Mouse (Mus musculus) 3T3-L1 (cell line): ENCODE results near the gene Nop16.

ENCODE experiments used
- DNase-seq: peaks from one replicate; pipeline ENCODE4 v3.0.0-alpha.2; 2015; ENCODE audit warnings: low read depth, low spot score

The Nop16 gene

DNA sequence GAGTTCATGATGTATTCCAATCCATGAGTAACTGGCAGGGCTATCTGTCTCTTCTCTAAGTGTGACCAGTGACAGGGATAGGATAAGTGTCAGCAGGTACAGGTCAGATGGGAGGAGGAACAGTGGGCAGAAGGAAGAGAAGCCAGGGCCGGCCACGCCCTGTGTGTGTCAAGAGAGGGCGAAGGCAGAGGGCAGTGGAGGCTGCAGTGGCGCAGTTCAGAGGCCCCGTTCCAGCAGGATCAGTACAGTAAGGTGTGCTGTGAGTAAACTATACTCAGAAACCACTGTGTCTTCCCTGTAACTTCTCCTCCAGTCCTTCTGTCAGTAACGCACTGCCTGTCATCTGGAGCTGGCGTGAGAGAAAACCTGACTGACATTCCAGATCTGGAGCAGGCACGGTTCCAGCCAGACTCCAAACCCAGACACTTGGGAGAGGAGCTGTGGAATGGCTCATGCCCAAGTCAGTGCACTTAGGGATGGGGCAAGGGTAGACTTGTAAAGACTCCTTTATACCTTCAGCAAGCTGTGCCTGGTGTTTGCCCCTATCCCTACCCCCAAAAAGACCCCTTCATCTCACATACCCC lies 6.3 kb upstream of the Nop16 start:
- peak; percentile 34 for DNase-seq

- DNase-seq = no peak
These were observed 3.7 kb upstream of the Nop16 start for GRCm38 (mm10) chr13:54593617-54594016.

- DNase-seq = no peak
These were observed 2.0 kb upstream of the Nop16 start for GRCm38 (mm10) chr13:54591776-54592356.

GRCm38 (mm10) chr13:54589414-54589995 lies 385 bp downstream of the Nop16 start:
- no peak for DNase-seq

- no peak for DNase-seq
These were observed 4.1 kb downstream of the Nop16 start for GRCm38 (mm10) chr13:54585831-54586230.

DNA sequence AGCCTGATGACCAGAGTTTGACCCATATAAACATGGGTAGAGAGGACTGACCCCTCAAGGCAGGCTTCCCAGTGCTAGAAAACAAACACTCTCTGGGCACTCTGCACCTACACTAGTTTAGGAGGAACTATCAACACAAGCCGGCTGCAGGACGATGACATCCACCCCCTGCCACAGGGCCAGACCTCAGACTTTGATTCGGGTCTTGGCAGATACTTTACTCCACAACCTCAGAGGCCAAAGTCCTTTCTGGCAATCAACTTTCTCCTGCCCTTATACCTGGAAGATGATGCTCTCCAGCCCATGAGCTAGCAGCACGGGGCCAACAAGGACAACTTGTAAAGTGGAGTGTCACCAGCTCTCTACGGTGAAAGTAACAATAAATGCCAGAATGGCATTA lies 7.0 kb downstream of the Nop16 start:
- no peak for DNase-seq

DNA sequence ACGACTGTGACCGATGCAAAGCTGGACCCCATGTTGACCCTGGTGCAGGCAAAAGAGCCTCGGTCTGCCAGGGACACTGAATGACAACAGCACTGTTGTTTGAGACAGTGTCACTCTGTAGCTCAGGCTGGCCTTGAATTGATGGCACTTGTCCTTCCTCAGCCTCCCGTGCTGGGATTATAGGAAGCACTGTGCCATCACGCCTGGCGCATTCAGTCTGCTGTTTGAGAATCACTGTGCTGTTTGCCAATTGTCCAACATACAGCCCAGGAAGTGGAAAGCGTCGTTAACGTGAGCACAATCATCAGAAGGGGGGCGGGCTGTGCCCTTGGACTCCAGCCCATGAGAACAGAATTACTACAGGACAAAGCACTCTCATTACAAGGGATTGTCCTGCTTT lies 7.8 kb downstream of the Nop16 start:
- no peak for DNase-seq

GRCm38 (mm10) chr13:54581385-54581784 lies 8.5 kb downstream of the Nop16 start:
- no peak for DNase-seq

DNA sequence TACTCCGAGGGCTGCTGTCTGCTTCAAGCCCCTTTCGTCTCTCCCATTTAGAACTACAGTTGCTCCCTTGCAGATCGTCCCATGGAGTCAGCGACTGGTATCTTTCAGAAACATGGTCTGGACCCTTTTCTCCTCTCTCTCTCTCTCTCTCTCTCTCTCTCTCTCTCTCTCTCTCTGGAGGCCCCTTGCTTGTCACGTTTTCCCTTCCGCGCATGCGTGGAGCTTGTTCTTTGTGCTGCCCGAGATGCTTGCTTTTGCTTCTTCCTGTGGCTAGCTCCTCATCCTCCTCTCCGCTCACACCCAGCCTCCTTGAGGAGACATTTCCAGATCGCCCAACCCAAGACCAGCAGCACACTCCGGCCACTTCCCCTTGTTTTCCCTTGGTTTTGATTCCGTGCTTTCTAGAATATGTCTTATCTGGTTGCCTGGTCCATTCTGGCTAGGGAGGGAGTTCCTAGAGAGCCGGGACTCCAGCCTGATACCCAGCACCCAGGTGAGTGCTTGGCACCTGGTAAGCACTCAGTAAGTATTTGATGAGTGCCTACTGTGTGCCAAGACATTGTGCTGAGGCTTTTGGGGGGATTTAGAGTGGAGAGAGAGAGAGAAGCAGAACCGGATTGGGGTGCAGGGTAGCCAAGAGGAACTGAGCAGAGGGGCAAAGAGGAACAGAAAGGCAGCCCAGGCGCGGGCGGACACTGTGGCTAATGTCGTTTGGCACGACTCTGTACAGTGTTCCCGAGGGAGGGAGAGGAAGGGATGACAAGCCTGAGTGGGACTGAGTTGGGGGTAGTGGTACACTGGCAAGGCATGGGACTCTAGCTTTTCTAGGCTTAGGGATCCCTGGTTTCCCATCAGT lies 12.0 kb downstream of the Nop16 start:
- no peak for DNase-seq

GRCm38 (mm10) chr13:54575489-54575888 lies 14.4 kb downstream of the Nop16 start:
- DNase-seq = no peak

GRCm38 (mm10) chr13:54574854-54575481 lies 14.9 kb downstream of the Nop16 start, which contains the start of gene Arl10:
Gene Arl10, plus strand, starts transcription at chr13:54575015.
- peak; percentile 59 for DNase-seq

- DNase-seq = no peak
These were observed 17.3 kb downstream of the Nop16 start for GRCm38 (mm10) chr13:54572621-54573020.

DNA sequence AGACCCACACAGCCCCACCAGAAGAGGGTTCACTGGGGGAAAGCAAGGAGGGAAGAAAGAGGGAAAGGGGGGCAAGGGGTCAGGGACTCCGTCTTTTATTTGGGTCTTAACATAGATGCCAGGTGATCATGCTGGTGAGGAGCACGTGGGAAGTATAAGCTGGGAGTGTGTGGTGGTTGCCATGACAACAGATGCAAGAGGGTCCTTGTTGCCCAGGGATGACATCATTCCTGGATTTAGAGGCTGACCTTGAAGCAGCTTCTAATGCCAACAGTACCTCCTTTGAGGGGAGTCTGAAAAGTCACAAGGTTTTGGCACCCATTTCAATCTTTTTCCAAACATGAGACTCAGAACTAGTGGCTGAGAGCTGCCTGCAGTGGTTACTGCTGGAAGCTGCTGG lies 18.3 kb downstream of the Nop16 start:
- no peak for DNase-seq

DNA sequence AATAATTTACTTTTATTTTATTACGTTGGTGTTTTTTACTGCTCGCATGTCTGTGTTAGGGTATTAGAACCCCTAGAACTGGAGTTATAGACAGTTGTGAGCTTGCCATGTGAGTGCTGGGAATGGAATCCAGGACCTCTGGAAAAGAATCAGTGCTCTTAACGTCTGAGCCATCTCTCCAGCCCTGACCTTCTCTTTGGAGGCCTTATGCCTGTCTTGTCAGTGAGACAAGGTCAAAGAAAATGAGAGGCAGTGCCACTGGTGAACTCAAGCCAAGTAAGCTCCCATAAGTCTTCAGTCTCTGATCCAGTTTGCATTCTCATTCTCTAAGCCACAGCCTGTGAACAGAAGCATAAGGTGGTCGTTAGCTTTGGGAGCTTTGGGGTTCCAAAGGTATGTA lies 19.2 kb downstream of the Nop16 start:
- DNase-seq = no peak

DNA sequence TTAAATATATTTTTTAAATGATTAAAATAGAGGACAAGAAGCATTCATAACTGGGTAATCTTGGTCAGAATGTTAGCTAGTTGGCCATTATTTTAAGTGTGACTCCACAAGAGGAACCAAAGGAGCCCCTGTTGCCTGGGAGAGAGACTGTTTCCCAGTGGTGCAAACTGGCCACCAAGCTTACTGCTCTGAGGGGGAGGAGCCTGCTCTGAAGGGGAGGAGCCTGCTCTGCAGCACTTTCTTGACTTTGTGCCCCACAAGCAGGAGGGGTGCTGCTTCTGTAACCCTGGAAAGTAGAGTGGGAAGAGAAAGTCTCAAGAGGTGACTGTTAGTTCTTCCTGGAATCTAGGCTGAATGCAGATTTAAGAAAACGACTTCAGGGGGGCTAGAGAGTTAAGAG lies 20.6 kb downstream of the Nop16 start:
- DNase-seq = peak; percentile 8

DNA sequence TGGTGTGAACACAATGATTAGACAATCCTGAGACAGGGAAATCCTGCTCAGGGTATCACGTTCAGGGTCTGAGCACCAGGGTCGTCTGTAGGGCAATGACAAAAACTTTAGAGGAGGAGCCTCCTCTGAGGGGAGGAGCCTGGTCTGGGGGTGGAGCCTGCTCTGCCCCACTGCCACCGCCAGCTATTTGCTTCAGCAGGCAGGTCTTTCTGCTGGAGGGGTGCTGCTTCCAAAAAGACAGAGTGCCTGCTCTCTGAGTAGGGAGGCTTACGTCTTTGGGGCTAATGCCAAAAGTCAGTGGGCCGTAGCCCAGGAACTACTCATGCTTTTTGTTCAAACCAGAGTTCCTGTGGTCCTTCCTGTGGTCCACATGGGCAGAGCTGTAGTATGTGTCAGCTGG lies 21.5 kb downstream of the Nop16 start:
- no peak for DNase-seq

DNA sequence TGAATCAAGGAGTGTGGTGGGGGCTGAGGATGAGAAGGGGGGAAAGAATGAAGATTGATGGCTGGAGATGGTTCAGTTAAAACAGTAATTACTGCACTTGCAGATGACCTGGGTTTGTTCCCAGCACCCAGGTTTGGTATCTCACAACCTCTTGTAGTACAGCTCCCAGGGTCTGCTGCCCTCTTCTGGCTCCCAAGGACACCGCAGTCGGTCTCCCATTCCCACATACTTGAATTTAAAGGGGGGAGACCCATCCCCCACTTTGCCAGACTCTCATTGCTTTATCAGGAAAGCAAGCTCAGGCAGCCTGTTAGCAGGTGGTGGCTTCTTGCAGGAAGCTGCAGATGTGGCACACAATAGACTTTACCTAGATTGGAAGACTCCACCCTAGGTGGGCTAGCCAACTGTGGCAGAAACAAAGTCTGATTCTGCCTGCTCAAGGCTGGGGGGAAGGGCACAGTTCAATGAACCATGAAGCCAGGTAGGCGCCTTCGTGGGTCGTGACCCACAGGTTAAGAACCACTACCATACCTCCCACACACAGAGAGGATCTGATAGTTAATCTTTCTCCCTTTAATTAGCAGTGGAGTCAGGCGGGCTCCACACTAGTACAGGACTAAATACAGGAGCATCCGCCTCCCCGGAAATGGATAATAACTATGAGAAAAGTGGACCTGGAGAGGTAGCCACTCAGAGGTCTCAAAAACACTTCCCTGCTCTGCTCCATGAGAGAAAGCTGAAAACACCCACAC lies 24.1 kb downstream of the Nop16 start:
- DNase-seq = peak; percentile 61

- DNase-seq = peak; percentile 90
These were observed 24.7 kb downstream of the Nop16 start, which contains the start of gene 4833439L19Rik for GRCm38 (mm10) chr13:54565201-54565581. Gene 4833439L19Rik, minus strand, starts transcription at chr13:54565435.

DNA sequence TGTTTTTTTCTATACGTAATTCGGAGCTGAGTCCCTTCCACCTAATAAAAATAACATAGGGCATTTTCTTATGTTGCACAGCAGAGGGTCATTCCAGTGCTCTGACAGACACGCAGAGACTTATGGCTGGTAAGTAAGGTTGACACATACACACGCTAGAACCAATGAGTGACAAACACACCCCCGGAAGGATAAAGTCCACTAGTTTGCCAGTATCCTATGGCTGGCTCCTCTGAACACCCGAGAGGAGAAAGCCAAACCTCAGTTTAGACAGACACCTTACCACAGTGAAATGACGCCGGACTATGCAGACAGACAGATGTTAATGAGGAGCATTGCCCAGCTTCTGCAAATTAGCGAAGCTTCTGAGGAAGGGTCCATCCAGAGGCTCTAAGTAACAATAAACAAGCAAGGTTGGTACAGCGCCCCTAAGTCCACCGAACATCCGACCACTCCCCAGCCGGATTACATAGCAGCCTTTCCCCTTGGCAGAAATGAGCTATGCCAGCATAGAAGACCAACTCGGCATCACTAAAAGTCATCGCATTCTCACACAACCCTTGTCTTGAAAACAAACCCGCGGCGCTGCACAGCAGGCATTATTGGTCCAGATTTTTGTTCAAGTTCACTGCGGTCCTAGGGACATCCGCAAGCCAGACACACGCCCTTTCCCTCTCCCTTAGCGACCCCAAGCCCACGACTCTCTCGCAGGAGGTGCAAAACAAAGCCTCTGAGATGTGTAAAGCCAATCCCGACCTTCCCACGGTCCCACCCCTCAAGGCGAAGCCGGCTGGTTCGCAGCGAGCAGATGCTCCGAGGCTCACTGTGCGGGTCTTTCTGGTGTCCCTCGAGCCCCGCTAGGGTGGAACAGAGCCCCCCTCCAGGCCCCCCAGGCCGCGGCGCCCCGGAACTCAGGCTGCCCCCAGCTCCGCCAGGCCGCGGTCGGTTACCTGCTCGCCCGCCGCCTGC lies 25.4 kb downstream of the Nop16 start:
- peak; percentile 14 for DNase-seq

GRCm38 (mm10) chr13:54562562-54562961 lies 27.3 kb downstream of the Nop16 start:
- no peak for DNase-seq
